Mouse (Mus musculus): ENCODE results near the gene Fam117a.
"Not testable (repeated sequence)": the region's sequence is repeated elsewhere in the genome, so short reads cannot be mapped to it uniquely, and the experiment has no call there.

The Fam117a gene

DNA sequence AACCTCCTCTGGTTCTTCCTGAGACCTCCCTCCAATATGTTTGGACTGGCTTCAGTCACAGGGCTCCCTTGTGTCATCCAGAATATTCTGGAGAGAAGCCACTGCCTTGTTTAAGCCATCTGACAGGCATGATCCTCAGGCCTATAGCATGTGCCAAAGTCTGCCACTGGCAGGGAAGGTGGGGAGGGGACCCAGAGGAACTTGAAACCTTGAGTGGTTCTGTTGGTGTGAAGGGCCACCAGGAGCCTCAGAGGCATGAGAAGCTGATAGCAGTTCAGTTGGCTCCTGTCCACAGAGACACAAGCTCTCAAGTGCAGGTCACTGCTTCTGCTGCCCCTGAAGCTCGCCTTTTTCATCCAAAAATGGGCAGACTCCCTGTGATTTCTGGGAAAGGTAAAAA is 59.7 kb downstream of the Fam117a start:
- DNase-seq: no peak

DNA sequence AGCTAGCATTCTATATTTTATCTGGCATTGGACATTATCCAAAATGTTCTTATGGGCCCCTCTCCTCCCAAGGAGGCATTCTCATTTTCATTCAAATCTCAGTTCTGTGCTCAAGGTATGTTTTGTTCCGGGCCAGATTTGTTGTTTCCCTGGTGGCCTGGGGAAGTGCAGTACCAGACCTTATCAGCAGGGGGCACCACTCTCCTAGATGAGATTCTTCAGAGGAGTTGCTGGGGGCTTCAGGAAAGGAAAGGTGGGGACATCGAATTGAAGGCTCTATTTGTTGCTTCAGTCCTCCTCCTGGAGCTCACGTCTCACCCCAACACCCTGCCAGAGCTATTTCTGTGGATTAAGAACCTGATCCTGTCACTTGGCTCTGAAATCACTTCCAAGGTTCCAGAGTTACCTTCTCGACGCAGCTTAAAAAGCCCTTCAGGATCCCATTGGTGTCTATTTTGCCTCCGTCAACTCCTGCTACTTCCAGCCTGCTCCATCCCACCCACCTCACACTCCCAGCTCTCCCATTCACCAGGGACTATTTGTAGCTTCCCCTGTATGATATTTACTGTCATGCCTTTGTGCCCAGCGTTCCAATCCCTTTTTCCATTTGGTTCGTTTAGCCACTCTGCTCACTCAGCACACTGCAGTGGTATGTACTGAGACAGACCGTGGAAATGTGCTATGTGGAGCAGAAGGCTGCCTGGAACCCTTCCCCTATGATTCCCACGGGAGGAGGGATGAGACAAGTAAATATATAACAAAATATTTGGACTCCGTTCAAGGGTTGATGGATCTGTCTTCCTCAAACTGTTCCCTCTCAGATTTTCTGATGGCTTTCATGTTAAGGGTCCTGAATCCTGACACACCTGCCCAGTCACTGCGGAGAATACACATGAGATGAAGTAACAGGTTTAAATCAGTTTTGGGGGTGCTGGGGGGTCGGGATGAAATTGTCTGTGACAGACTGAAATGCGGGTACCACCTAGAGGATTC is 61.3 kb downstream of the Fam117a start:
- DNase-seq: peak; percentile 75

DNA sequence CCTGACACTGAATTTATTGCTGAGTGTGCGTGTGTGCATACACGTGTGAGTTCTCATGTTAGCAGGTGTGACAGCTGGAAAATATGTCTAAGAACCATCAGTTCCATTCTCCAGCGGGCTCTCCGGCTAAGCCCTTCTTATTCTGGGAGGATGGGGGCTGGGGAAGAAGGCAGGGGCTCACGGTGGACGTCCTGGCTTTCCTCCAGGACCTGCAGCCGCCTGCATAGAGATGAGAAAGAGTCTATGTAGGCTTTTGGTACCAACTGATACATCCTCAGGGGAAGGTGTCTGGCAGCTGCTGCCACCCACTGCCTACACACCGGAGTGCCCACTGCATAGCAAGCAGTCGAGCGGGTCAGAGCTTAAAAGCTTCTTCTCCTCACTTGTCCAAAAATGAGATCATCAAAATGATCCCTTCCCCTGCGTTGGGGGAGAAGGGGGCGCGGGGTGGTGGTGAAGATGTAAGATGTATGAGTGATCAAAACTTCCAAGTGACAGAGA is 62.8 kb downstream of the Fam117a start:
- DNase-seq: no peak

DNA sequence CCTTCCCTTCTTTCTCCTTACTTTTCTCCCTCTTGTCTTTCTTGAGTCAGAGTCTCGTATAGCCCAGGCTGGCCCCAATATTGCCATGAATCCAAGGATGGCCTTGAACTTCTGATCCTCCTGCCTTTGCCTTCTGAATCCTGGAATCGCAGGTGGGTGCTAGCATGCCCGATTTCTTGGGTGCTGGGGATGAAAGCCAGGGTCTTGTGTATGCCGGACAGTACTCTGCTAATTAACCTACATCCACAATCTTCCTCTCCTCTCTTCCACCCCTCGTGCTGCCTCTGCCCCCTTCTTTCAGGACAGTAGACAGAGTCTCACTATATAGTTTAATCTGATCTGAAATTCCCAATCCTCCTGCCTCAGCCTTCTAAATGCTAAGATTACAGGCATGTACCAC is 64.8 kb downstream of the Fam117a start:
- DNase-seq: no peak

DNA sequence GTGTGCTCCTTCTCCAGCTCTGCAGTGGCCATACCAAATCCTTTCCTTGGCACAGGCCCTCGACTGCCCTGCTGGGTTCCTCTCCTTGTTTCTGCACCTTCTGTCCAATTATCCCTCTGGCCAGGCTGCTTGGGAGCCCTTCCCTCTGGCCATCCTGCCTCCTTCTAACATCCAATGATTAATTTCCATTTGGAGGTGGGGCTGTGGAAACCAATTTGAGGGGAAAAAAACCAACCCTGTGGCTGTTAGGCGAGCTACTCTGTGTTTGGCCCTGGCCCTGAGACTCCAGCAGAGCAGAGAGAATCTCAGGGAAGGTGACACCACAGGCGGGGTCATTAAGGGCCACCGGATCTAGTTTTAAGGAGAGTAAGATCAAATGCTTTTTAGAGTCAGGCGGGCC is 65.4 kb downstream of the Fam117a start:
- DNase-seq: peak; percentile 27

DNA sequence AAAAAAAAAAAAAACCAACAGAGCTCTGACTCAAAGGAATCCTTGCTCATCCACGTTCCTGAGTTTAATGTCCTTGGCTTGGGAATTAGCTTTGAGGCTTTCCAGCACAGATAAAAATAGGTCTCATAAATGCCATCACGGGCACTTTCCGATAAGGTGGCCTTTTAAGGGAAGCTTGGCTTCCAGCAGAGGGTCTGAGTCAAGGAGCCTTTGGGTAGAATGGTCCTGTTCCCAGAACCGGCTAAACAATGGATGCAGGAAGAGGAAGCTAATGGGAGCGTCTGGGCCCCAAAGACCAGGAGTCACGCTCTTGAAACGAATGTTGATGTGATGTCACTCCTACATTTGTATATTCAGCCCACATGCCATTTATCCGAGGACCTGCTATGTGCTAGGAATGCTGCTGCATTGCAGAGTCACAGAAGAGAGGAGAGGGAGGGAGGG is 65.9 kb downstream of the Fam117a start:
- no peak for DNase-seq

DNA sequence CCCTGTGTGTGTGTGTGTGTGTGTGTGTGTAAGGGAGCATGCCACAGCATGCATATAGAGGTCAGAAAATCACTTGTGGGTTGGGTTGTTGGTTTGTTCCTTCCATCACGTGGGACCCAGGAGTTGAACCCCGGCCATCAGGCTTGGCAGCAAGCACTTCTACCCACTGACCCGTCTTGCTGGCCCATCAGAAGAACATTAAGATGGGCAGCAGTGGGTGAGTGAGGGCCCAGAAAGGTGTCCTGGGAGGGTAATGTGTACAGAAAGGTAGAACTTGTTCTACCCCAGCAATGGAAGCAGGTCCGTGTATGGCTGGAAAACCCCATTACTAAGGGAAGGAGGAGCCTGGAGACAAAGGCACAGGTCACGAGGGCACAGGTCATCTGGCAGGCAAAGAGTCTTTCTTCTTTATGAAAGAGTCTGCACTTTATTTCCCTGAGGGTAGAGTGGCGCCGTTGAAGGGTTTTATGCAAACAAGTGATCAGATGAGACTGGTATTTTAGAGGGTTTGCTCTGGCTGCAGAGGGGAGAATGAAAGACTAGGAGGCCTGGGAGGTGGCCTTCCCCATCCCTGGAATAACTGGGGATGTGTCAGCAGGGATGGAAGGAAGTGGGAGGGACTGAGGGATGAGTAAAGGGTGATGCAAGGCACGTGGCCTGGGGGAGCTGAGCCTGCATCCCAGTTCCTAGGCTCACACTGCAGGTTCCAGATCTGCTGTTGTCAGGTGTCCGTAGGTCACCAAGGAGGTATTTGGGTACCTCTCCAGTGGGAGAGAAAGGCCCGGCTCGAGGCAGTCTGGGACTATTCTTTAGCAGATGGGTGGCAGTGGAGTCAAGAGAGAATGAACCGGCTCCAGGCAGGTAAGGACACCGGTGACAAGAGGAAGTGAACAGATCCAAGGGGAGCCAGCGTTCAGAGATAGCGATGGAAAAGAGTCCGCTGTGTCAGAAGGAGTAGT is 66.8 kb downstream of the Fam117a start:
- DNase-seq: no peak

DNA sequence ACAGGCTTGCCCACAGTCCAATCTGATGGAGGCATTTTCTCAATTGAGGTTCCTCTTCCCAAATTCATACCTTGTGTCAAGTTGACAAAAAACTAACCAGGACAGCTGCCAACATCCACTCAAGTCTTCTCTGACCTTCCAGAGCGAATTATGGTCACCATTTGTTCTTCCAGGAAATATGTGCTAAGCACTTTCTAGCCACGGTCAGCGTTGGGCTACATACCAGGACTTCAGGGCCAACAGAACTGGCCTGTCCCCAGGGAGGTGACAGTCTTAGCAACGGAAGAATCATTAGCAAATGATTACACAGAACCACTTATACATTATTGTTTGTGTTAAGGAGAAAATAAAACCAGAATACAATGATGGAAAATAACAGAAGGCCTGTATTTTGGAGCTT is 69.0 kb downstream of the Fam117a start:
- DNase-seq: no peak

DNA sequence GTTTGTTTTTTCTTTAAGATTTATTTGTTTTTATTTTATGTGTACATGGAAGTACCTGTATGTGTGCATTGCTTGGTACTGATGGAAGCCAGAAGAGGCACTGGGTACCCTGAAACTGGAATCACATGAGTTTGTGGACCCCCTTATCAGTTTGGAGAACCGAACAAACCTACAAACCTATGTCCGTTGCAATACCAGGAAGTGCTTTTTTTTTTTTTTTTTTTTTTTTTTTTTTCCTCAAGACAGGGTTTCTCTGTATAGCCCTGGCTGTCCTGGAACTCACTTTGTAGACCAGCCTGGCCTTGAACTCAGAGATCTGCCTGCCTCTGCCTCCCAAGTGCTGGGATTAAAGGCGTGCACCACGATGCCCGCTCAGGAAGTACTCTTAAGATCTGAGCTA is 69.6 kb downstream of the Fam117a start:
- DNase-seq: not testable (repeated sequence)

DNA sequence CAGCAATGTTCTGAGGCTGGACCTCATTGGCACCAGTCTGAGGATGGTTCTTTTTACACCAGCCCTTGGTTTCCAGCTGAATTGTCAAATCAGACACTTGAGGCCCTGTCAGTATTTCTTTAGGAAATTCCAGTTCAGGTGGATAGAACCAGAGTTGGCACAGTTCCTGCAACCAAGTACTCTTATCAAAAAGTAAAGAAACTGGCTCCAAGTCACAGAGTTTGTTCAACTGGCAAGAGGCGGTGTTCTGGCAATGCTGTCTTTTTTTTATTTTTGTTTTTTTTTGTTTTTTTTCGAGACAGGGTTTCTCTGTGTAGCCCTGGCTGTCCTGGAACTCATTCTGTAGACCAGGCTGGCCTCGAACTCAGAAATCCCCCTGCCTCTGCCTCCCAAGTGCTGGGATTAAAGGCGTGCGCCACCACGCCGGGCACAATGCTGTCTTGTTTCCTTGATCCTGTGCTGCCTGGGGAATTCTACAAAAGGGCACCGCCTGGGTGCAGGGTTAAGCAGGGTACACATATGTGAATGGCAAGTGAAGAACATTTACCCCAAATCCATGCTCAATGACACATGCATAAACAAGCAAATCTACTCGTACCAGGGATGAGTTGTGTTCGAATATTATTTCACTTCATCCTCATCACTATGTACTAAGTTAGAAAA is 72.8 kb downstream of the Fam117a start:
- no peak for DNase-seq

DNA sequence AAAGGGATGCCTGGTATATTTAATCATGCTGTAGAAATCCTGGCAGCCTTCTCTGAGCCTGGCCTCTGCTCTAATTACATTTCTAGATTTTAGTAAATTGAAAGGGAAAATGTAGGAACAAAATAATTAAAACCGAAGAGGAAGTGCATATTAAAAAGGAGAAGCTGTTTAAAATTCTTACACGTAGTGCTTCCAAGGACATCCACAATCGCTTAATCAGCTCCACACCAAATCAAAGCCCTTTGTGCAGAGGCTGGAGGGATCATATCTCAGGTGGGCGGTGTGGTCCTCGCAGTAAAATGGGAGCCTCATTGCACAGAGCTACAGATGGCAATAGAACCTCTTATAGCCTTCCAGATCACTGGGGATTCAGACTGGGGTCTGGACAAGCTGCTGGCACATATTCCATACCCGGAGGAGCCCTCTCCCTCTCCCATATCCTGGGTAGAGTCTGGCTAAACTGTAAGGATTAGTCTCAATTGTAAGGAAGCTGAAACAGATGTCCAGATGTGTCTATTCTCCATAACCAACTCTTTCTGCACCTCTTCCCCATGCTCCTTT is 74.7 kb downstream of the Fam117a start:
- DNase-seq: no peak

DNA sequence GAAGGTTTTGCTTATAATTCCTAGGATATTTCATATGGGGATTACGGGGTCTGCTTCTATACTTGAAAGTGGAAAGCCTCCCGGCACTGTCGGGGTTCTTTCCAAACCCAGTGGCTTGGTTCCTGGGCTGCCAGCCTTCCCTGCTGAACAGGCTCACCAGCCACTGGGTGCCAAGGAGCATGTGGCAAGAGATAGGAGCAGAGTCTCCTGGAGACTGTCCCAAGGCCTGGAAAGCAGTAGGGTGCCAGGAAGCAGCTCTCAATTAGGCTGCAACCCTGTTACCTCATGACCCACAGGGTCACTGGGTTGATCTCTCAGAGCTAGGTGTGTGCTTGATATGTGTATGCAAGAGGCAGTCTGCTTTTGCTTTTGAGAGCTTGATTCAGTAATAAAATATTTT is 75.8 kb downstream of the Fam117a start:
- no peak for DNase-seq

DNA sequence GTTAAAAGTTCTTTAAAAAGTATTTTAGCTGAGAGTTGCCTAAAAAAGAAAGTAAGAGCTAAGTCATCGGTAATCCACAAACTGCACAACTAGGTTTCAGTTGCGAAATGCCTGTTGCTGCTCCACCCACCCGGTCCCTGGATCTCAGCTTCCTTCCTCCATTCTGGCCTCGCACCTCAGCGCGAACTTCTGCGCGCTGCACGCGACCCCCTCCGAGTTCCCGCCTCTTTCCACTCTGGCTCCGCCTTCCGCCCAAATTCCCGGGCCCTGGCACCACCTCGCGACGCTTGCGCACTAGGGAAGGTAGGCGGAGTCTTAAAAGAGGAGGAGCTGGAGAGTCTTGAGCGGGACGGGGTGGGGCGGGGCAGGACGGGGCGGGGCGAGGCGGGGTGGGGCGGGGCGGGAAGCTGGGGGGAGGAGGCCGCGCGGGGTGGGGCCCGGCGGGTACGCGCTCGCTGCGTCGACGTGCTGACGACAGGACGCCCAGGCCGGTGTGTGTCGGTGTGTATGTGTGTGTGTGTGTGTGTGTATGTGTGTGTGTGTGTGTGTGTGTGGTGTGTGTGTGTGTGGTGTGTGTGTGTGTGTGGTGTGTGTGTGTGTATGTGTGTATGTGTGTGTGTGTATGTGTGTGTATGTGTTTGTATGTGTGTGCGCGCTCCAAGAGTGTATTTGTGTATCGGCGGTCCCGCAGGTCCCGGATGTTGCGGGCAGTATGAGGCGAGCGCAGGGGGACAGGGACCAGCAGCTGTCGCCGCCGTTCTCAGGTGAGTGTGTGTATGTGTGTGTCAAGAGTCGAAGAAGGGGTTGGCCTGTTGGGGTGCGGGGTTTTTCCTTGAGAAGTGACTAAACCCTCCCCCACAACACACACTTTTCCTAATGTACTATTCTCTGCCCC is 77.1 kb downstream of the Fam117a start, which contains the start of gene Spop:
TSS of gene Spop (plus strand) at position 440 of the 895 bp plus-strand sequence.
- peak; percentile 95 for DNase-seq

DNA sequence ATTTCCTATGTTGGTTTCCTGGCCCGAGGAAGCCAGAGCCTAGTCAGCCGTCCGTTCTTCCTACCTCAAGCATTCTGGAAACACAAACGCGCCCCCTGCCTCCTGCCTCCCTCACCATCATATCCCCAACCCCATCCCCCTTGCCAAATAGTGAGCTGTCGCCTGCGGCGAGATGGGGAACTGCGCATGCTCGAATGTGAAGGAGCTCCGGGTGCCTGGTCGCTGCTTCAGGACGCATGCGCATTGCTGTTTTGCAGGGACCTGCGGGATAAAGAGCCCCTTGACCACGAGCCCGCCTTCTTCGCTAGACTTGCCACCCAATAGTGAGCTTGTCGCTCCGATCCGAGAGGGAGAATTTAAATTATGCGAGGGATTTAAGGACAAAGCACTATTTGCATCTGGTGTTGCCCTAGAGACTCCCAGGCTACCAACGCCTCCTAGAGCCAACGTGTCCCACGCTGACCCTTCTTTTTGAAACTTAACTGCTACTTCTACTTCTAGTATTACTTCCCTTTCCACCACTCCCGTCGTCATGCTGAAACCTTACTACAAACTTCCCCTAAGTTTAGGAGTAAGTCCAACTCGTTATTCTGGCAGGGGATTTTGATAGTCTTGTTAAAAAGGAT is 77.8 kb downstream of the Fam117a start:
- peak; percentile 98 for DNase-seq

DNA sequence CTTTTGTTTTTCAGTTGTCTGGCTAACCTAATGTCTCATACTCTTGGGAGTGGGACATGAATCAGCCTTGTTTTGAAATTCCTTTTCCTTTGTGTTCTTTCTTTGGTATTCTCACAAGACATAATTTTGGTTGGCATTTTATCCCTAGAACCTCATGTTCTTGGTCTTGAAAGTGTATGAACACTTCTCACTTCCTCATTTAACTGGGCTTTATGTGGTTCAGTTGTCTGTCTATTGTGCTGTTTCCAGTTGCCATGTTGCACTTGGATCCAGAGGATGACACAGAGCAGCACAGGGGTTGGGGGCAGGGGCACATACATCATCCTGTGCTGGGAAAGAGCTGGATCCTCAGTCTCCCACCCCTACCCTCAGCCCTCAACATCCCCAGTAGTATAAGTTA is 79.1 kb downstream of the Fam117a start:
- no peak for DNase-seq

DNA sequence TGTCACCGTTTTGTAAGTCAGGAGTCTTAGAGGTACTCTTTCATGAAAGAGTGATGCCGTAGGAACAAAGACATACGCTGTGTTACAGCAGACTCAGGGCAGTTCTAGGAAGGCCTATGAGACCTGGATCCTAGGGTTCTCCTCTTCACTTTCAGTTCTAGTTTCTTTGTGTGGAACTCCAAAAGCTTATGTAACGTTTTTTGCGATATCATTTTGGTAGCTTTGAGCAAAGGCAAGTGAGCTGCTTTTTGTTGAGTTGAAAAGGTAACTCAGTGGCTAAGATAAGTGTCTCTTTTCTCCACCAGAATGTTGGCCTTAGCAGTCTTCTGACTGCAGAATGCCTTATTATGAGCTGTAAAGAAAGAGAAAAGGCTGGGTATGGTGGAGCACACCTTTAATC is 80.5 kb downstream of the Fam117a start:
- no peak for DNase-seq

DNA sequence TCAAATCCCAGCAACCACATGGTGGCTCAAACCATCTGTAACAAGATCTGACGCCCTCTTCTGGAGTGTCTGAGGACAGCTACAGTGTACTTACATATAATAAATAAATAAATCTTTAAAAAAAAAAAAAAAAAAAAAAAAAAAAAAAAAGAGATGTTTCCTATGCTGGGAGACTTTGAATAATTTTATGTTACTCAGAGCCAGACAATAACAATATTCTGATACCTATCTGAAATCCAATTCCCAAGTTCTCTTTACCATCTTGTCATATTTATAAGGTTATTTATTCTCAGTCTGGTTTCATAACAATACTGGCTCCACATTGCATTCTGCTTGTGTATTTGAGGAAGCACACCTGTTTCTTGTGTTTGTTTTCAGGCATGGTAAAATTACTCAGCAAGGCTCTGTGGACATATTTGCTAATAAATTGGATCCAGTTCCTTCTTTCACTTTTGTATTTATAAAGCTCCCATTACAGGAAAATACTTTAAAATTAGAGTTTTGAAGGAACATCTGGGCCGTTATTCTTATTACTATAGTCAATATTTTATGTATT is 84.1 kb downstream of the Fam117a start:
- no peak for DNase-seq

DNA sequence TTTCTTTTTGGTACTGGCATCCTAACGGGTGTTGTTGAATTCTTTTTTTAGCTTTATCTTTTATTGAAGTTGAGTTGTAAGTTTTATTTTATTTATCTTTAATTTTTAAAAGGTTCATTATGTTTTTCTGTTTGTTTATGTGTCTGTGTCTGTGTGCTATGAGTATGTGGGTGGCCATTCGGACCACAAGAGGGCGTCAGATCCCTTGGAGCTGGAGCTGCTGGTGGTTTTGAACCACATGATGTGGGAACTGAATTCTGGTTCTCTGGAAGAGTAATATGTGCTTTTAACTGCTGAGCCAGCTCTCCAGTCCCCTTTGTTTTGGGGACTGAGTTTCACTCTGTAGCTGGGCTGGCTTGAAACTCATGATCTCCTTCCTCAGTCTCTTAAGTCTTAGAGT is 86.7 kb downstream of the Fam117a start:
- no peak for DNase-seq

DNA sequence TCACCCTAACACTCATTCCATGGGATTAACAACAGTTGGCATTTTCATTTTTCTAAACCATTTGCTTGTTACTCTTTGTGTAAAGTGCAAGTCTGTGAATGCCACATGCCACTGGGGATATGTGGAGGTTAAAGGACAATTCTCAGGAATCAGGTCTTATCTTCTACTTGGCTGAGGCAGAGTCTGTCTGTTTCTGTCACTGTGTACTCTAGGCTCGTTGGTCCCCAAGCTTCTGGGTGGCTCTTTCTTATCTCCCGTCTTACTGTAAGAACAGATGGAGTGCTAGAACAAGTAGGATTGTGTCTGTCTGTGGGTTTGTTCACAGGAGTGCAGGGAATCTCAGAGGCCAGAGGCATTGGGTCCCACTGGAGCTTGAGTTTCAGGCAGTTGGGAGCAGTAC is 94.5 kb downstream of the Fam117a start:
- DNase-seq: no peak
